Mouse (Mus musculus) brain, embryonic 14.5 days (tissue): ENCODE measurements around the gene Poc5.

Experiments used
- CTCF ChIP-seq: fragments of 200-500 bp; IDR thresholded peaks from 2 replicates; pipeline ENCODE4 v1.5.1; 2012; ENCODE audit warnings: inconsistent platforms, mild to moderate bottlenecking, moderate library complexity, borderline replicate concordance; ENCODE audit not compliant: insufficient read depth, insufficient read length; ENCODE audit errors: extremely low read depth
- POLR2A ChIP-seq: fragments of 200-500 bp; IDR thresholded peaks from 2 replicates; pipeline ENCODE4 v1.6.1; 2012; ENCODE audit warnings: mild to moderate bottlenecking, inconsistent platforms, borderline replicate concordance; ENCODE audit not compliant: poor library complexity, insufficient read depth, insufficient read length, severe bottlenecking; ENCODE audit errors: extremely low read depth

GRCm38 (mm10) chr13:96350207-96350606, 37.9 kb upstream of the Poc5 start:
- TF ChIP-seq POLR2A = no peak
- no peak for TF ChIP-seq CTCF
